Mouse (Mus musculus) brain, adult 2 months (tissue): ENCODE data around the gene Mdm1.
"Not testable (repeated sequence)": the region's sequence is repeated elsewhere in the genome, so short reads cannot be mapped to it uniquely, and the experiment has no call there.

Source experiments
- DNase-seq: peaks from one replicate; pipeline ENCODE4 v3.0.0; 2011; ENCODE audit warnings: low read depth, low spot score

Gene Mdm1

DNA sequence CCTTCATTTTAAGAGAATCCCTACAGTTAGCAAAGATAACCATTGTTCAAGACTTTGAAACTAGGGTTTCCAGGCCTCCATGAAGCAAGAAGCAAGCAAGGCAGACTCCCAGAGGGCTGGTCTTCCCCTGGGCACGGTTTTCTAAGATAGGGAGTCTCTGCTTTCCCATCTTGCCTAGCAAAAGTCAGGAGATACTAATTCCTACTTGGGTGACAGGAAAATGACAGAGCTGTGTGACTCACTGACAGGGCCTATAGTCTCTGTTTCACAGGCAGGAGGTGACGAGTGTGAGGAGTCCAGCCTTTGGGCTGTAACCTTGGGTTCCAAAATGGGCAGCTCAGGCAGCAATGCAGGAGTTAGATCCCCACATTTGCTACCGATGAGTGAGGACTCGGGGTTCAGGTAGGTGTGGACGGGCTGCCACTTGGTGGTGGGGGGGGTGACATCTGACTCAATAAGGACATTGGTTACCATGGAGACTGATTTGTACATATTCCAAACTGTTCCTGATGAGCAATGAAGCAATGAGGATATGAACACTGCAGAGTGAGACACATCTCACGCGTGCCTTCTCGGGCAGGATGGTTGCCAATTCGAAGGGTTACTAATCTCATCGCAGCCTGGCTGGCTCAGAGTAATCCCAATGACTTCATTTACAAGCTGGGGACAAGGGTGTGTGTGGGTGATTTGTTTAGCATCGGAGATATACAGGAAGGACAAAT lies 19.0 kb upstream of the Mdm1 start:
- DNase-seq, result peak; percentile 67

DNA sequence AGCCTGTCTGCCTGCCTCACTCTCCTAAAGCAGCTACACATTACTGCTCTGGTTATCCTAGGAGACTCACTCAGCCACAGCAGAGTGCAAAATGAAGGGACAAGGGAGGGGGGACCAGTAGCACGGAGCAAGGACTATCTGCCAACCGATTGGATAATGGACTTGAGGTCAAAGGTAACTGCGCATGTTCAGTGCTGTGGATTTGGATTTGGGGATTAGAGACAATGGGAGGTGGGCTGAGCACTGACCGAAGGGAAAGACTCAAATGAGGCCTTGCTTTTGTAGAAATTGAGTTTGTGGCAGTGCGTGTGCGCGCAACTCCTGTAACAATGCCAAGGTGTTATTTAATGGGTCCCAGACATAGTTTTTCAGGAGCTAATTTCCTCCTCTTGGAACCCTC lies 16.4 kb upstream of the Mdm1 start:
- no peak for DNase-seq

DNA sequence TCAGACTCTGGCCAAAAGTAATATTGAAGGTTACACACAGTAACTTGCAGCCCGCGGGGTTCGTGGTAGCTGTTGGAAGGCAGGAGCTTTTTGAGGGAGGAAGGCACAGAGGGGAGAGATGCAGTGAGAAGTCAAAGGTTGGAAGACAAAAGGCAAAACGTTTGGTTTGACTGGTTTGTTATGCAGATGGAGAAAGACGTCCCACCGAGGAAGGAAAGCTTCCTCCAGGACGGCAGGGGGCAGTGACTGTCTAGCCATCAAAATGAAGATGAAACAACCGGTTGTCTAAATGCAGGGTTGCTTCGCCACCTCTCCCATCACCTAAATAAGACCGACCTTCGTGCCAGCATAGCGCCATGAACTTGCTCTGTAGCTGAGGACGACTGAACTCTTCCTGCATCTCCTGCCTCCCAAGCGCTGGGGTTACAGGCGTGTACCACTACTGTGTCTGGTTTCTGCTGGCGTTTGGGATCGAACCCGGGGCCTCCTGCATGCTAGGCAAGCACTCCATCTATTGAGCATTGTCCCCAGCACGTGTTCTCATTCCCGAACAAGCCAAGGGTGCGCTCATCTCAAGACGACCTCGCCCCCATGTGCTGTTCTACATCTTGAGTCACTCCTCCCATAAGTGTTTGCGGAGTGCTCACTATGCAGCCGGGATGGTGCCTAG lies 15.7 kb upstream of the Mdm1 start:
- no peak for DNase-seq

DNA sequence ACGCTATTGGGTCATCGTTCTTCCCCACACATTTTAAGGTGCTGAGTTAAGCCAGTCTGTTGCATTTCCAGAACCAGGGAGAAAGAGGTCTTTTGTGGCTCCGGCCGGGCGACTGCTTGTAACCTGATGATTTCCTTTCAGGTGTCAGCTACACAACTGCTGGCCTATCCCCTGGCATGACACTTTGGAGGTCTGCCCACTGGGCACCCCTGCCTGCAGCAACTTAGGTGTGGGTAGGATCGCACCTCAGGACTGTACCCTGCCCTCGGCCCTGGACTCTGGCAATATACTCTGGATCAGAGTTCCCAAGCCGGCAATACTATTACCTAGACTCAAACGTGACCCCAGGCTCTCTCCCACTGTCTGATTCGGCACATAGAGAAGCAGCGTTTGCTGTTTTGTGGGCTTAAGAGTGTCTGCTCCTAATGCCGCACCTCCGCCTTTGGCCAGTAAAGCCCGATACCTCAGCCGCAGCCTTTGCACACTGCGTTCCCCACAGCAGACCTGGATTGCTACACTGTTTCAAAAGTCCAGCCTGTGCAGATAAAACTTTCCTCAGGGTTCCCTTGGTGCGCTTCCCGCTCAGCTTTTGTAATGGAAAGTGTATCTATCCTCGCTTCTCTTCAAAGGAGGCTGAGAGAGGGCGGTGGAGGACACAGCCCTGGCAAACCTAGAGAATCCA lies 12.5 kb upstream of the Mdm1 start:
- DNase-seq, result no peak

DNA sequence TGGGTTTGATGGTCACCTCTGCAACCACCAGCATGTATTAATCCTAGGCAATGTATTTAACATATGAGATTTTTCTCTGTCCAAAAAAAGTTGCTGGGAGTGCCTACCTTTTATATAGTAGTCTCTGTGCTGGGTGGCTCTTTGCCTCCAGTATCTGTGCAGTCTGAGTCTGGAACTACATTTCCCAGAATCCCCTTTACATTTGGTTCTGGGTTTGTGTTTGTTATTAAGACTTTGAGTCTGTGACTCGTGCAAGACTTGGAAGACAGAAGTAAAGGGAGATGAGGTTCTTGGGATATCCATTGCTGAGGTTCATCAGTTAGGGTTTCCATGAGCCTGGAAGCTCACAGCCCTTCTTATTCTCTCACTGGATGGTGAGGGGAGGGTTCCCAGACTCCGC lies 11.6 kb upstream of the Mdm1 start:
- no peak for DNase-seq

DNA sequence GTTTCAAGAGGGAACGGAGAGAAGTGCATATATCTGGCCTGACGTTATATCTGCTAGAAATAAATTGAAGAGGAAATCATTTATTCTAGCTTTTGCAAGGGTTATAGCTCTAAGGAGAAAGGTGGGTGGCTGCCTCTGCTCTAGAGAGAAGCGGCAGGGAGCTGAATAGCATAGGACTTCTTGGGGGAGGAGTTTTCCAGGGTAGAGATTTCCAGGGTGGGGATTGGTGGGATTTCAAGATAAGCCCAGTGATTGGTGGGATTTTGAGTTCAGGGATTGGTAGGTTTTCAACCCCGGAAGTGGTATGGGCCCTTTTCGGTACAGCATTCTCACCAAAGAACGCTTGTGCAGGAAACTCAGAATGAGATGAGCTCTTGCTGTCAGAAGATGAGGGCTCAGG lies 8.6 kb upstream of the Mdm1 start:
- peak; percentile 57 for DNase-seq

DNA sequence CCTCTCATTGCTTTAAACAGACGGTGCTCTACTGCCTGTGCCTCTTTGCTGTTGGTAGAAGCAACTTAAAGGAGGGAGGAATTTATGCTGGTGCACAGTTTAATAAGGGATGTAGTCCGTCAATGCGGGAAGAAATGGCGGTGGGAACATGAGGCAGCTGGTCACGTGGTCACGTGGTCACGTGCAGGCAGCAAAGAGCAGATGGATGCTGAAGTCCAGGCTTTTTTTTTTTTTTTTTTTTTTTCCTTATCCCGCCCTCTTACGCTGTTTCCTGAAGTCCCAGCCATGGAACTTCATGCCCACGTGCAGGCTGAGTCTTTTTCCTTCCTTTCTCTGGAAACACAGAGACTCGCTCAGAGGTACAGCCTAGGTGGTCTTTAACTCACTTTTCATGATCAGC lies 3.1 kb upstream of the Mdm1 start:
- DNase-seq, result no peak

DNA sequence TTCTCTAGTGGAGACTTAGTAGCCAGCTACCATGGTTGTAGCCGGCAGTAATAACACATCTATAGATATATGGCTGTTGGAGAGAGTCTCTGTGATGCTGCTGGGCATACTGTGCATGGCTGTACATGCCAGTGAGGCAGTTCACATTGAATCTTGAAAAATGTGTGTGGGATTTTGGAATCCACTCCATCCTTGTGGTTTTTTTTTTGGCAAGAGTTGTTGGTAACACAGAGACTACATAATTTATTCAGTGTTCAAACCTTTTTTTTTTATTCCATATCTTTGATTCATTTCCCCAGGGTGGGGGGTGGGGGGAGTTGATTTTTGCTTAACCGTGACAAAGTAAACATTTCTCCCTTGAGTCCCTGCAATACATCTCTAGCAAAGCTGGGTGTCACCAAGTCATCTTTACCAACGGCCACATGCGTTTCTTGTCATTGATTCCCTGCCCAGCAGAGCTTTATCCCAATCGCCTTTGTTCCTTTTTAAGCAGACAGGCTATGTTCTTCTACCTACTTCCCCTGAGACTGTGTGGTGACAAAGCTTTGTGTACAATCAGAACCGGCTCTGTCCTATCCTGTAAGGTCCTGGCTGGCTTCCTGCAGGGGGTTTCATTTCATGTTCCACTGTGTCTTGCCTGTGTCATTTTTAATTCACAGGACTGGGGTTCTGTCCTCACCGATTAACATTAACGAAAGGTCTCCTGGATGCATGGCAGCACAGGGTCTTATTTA lies 1.6 kb upstream of the Mdm1 start:
- no peak for DNase-seq

DNA sequence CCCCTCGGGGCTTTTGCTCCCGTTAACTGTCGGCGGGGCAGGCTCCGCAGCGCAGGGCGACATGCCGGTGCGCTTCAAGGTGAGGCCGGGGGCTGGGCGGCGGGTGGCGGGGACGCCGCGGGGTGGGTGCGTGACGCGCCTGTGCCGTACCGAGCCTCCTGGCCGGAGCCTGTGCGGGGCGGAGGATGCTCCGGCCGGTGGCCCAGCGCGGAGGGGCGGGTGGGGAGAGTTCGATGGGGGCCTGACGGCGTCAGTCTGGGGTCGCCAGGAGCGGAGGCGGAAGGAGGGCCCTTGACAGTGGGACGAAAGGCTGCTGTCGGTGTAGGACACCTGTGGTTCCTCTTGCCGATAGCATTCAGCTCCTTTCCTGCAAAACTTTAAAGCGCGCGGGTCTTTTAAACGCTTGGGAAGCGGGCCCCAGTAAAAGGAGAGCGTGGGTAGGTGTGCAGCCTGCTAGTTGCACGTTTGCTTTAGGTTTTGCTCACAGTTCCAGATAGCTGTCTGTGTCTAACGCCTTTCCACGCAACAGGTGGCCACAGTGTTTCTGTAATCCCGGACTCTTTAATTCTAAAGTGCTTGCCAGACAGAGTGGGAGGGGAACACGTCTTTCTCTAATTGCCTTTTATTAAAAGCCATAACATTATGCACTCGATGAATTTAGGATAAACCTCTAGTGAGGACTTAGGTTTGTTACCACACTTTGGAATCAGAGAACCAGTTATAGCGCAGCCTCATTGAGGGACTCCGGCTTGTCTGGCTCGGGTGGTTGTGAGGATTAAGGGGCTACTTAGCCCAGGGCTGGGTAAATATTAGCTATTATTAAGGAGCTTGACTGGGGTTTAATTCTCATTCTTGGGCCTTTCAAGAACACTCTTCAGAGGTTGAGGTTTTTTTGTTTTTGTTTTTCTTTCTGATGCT lies 532 bp downstream of the Mdm1 start:
- peak; percentile 69 for DNase-seq

DNA sequence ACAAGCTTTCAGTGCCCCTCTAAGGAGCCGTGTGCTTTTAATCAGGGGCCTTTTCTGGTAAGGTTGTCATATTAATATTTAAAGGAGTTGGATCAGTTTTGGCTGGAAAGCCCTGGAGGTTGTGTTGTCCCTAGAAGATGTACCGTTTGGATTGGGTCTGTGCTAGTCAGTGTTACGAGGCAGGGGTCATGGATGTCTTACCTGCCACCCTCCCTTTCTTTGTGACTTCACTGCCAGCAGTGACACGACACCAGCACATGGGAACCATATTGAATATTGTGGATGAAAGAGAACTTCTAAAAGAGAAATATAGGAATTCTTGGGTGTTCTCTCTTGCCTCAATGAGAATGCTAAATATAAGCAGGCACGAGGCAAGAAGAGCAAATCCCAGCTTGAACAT lies 7.8 kb downstream of the Mdm1 start:
- no peak for DNase-seq

DNA sequence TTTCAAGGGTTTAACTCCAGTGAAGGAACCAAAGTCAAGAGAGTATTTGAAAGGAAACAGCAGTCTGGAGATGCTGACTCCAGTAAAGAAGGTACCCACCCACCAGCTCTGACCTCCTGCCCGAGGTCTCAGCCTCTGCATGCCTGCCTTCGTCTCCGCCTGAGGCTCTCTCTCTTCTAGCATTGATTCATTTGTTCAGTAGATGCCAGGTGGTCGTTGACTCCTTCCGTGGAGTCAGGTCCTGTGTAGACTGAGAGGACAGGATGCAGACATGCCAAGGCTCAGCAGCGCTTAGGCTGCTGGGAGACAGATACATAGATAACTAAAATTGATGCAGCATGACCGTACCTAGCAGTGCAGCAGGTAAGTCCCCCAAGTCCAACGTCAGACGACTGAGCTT lies 9.3 kb downstream of the Mdm1 start:
- no peak for DNase-seq

DNA sequence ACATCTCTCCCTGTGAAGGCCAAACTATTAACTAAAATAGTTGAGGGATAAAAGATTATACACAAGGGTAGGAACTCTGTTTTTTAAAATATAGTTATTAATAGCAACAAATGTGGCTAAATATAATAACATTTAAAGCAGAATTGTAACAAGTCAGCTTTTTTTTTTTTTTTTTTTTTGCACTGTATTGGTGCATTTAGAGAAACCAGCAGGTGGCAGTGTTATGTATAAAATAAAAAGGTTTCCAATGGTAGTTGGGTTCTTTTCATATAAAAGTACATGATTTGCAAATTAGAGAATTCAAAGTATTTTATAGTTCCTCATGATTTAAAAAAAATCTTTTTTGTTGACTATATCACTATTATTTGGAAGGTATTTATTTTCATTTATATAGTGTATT lies 14.3 kb downstream of the Mdm1 start:
- DNase-seq, result peak; percentile 33

DNA sequence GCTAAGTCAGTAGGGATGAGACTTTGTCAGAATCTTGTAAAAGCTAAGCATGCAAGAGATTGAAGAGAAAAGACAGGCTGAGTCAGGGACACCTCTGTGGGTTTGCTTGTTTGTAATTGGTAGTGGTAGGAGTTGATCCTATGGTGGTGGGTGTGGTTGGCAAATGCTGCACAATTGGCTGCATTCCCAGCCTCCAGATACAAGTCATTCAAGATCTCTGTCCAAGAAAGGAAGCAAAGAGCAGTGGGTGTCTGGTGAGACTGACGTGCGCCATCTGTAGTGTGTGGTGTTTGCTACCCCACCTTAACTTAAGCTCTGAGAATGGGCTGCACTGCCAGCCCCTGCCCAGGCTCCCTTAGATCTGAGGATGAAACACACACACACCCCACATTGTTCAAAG lies 19.5 kb downstream of the Mdm1 start:
- peak; percentile 92 for DNase-seq

DNA sequence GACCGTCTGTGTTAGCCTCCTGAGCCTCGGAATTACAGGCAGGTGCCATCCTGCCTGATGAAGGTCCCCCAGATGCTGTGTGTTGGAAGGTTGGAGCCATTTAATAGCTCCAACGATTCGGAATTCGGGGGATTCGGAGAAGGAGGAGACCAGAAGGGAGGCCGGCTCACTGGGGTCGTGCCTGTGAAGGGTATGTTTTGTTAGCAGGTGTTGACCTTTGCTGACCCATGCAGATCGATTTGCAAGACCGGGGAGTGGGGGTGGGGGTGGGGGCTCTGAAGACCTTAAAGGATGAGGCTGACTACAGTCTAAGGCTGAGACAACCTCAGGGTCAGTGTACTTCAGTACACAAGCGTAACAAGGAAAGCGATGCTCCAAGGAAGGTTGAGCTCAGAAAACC lies 27.6 kb downstream of the Mdm1 start:
- no peak for DNase-seq

DNA sequence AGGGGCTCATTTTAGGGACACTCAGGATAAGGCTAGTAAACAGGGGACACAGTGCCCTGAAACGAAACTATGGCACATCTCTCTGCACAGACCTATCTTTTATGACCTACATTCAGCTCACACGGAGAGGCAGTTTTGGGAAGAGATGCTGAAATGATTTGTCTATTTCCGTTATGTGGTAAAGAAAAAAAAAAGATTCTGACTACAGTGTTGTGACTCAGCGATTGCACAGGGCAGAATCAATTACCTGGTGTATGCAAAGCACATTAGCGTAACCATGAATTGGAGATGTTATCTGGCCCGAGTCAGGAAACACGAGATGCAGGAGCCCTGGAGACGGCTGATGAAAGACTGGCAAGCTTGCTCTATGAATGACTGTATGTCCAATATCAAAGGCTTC lies 30.8 kb downstream of the Mdm1 start:
- peak; percentile 39 for DNase-seq

DNA sequence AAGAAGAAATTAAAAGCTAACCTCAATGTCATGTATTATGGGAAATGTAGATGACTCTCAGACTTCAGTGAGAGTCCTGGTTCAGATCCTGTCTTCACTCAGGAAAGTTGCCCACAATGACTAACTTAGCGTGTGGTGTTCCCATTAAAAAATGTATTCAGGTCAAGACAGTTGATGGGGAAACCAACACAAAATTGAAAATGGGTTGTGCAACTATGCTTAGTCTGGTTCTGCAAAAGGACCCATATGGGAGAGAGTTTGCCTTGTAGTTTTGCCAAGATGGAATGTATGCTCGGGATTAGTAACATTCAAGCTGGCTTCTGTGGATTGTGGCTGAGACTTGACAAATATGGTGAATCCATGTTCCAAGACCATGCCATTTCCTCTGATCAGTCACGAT lies 31.3 kb downstream of the Mdm1 start:
- DNase-seq, result peak; percentile 58

DNA sequence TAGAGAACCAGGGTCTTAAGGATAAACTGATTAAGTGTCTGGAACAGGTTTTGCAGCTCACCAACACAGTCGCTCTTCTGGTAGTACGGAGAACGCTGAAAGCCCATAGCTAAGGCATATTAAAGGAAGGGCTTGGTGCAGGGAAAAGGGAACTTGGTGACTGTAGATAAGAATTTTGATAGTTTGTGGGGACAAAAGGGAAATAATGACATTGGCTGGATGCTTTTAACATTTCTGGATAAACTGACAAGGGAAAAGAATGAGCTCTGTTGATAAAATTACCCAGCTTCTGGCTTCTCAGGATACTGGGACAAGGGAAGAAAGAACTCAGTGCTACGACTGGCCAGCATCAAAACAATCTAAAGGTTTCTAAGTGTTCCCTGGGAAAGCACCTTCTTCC lies 33.9 kb downstream of the Mdm1 start:
- not testable (repeated sequence) for DNase-seq

DNA sequence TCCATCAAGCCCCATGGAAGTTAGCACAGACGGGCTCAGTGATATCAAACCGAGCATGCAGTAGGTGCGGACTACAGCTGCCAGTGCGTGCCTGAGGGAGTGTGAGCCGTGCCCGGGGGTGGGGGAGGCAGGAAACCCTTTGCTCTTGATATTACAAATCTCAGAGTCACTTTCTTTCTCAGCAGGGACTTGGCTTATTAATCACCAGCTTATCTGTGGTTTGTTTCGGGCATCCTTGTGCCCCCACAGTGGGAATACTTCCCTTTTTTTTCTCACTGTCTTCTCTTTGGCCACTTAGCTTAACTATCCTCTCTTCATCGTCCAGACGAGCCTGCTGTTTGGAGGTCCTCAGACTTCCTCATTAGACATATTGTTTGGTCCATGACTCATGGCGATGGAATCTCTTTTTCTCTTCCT lies 37.1 kb downstream of the Mdm1 start:
- DNase-seq, result no peak

DNA sequence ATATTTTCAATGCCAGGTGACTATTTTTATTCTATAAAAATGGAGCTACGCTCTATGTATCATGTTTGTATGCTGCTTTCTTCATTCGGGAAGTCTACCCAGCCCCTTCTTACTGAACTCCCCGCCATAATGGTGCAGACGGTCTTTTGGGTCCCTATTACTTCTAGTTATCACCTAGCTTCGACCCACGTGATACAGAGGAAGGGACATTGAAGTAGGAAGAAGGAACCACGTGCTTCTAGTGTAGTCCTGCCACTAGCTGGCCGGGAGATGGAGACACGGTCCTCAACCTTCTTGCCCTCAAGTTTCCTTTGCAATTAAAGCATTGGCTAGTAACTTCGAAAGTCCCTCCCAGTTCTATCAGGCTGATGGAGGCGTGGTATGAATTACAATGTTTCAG lies 37.7 kb downstream of the Mdm1 start:
- DNase-seq, result no peak

DNA sequence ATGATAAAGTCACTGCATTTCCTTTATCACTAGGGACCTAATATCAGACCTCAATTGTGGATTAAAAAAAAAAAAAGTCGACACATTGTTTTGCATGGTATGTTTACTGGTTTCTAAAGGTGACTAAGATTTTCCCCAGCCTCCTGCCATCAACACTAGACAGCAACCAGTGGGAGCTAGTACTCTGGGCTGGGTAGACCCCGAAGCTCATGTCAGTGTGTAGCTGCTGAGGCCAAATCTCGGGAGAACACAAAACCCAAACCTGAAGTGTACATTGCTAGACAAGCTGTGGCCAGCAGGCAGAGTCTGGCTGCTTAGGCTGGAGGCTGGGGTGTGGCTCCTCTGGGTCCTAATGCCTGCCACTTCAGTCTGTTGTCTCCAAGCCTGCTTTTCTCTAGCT lies 53.5 kb downstream of the Mdm1 start:
- DNase-seq, result not testable (repeated sequence)

DNA sequence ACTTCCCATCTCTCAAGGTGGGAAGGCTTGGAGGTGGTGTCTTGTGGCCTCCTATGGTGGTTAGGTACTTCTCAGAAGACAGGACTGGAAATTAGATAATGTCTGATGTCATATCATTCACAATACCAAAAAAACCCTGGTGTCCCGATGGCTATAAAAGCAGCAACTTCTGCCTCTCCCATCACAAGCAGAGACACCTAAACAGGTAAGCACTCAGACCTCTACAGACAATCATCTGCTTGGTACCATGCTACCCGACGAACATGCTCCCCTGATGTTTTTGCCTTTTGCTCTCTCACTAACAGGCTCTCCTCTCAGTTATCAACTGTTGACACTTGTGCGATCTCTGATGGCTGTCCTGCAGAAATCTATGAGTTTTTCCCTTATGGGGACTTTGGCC lies 63.0 kb downstream of the Mdm1 start, which contains the start of gene Il22:
Gene Il22 (plus strand): TSS at position 301 of the 400 bp plus-strand sequence.
- DNase-seq, result no peak
